Mouse (Mus musculus): Measurements from ENCODE around the gene Dgkb. TPM values are rescaled to one million over a fixed set of nuclear protein-coding genes. Genes with fewer than 3 reads are reported as not detected.
A peak's percentile ranks its signal among the peaks of the same experiment; 100 is the strongest.

The Dgkb gene
- total RNA-seq, 2 experiments from 2014 or later: 0.79 to 1.1 TPM

- DNase-seq: no peak
- Histone ChIP-seq H3K27ac (no peak overlapping the region), H3K4me3 (no peak overlapping the region)
- intact Hi-C loops (cut with DNase I): no loop called here
- no peak for TF ChIP-seq CTCF (IDR thresholded peaks at IDR 0.05)
Measured at GRCm38 (mm10) chr12:37889431-37889830, 71.9 kb downstream of the Dgkb start.

- DNase-seq: no peak
- TF ChIP-seq CTCF (IDR thresholded peaks at IDR 0.05): no peak
- Histone ChIP-seq H3K4me3 (no peak overlapping the region), H3K27ac (no peak overlapping the region)
- intact Hi-C loops (cut with DNase I): no loop called here
Measured at GRCm38 (mm10) chr12:37891336-37891735, 73.8 kb downstream of the Dgkb start.

- intact Hi-C loops (cut with DNase I): no loop called here
- TF ChIP-seq CTCF (IDR thresholded peaks at IDR 0.05): no peak
- Histone ChIP-seq H3K4me3 (no peak overlapping the region), H3K27ac (no peak overlapping the region)
- DNase-seq: no peak
Measured at GRCm38 (mm10) chr12:37942163-37942562, 124.6 kb downstream of the Dgkb start.

DNA sequence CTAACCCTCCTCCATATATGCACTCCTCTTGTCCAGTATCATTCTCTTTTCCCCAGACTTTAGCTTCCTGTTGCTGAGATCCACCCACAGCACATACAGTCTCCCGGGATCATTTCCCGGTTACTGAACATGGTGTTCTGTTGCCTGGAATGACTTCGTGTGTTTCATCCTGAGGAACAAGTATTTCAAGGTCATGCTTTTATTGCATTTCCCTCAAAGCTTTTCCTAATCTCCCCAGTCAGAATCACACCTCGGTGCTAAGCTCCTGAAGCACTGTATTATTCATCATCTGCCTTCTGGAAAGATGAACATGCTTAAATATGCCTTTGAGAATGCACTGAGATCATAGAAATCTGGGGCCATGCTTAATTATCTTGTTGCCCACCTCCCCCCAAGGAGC is 138.7 kb downstream of the Dgkb start:
- Histone ChIP-seq H3K27ac (no peak overlapping the region), H3K4me3 (no peak overlapping the region)
- no peak for DNase-seq
- intact Hi-C loops (cut with DNase I): no loop called here
- no peak for TF ChIP-seq CTCF (IDR thresholded peaks at IDR 0.05)

DNA sequence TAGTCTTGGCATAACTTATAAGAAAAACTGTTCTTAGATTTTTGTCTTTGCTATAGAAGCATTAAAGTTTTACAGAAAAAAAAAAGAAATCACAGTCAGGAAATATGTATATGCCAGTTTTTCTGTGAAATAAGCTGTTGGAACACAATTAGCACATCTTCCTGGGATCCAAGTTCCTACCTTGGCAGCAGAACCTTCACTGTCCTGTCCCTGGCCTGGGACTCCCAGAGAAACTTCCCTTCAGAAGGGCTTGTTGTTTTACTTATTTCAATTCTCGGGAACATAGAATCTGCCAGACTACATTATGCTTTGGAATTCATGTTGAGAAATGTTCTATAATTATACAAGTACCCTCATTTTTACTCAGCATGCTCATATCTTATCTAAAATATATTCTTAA is 154.0 kb downstream of the Dgkb start:
- H3K27ac ChIP-seq: no peak overlapping the region
- no peak for DNase-seq
- intact Hi-C loops (cut with DNase I): no loop called here
- no peak for TF ChIP-seq CTCF (IDR thresholded peaks at IDR 0.05)
- no peak overlapping the region for H3K4me3 ChIP-seq

- TF ChIP-seq CTCF (IDR thresholded peaks at IDR 0.05): no peak
- no peak for DNase-seq
- Histone ChIP-seq H3K4me3 (no peak overlapping the region), H3K27ac (no peak overlapping the region)
- intact Hi-C loops (cut with DNase I): no loop called here
Measured at GRCm38 (mm10) chr12:37978498-37979187, 161.1 kb downstream of the Dgkb start.

DNA sequence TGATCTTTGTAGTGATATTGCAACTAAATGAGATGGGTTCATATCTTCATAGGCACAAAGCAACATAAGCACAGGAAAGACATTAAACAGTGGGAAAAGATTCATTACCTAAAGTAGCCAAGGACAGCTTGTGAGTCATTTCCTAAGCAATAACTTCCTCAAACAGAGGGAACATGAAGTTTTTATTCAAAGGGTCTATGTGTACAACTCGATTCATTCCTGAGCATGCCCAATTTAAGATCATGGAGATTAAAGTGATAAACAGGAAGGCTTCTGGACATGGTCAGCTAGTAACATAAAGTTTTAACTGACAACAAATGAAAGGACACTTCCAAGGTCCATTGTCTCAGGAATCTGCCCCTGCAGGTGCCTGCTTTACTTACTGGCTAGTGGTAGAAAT is 167.8 kb downstream of the Dgkb start:
- no peak for TF ChIP-seq CTCF (IDR thresholded peaks at IDR 0.05)
- intact Hi-C loops (cut with DNase I): no loop called here
- no peak for DNase-seq

DNA sequence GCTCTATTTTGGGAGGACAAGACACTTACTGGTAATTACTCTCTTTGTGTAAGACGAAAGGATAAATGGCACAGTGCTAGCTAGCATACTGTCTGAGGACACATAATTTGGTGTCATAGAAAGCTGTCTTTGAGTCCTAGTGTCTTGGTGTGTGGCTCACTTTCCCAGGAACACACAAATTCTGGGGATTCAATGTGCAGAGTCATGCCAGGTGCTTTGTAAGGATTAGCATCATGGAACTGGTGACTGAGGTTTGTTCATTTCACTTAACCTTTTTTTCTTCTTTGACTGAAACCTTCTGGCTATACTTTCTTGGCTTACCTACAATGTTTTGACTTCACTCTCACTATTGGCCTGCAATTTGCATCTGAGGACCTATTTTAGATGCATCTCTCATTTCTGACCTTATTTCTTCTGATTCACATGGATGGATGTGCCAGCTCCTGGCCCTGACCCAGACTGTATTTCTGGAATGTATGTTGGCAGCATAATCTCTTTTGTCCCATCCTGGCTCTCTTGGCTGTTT is 170.6 kb downstream of the Dgkb start:
- intact Hi-C loops (cut with DNase I): no loop called here
- TF ChIP-seq CTCF (IDR thresholded peaks at IDR 0.05): no peak
- no peak for DNase-seq

More for the DNA sequence above, 167.8 kb downstream of the Dgkb start:
- H3K4me3 ChIP-seq: no peak overlapping the region
- H3K27ac ChIP-seq: no peak overlapping the region

GRCm38 (mm10) chr12:37993221-37993620 is 175.7 kb downstream of the Dgkb start:
- no peak for TF ChIP-seq CTCF (IDR thresholded peaks at IDR 0.05)
- Histone ChIP-seq H3K4me3 (no peak overlapping the region), H3K27ac (no peak overlapping the region)
- intact Hi-C loops (cut with DNase I): no loop called here
- DNase-seq: no peak

More for the DNA sequence above, 170.6 kb downstream of the Dgkb start:
- no peak overlapping the region for H3K4me3 ChIP-seq
- H3K27ac ChIP-seq: no peak overlapping the region

- Histone ChIP-seq H3K27ac (no peak overlapping the region), H3K4me3 (no peak overlapping the region)
- intact Hi-C loops (cut with DNase I): no loop called here
- TF ChIP-seq CTCF (IDR thresholded peaks at IDR 0.05): no peak
- no peak for DNase-seq
Measured at GRCm38 (mm10) chr12:37996417-37996946, 179.0 kb downstream of the Dgkb start.

DNA sequence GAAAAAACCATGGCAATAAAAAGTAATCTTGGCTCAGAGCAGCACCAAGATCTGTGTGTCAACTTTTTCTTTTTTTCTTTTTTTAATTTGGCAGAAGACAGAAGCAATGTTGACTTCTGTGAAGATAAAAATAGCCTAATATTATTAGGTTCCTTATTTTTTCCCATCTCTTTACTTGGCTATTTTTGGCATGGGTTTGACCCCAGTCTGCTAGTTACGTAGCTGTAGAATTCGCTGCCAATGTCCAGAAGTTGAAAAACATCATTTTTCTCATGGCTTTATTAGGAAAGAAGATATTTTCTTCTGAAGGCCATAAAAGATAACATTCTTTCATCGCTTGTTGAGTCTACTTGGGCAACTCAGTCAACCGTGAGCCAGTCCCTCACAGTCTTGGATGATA is 200.1 kb downstream of the Dgkb start:
- intact Hi-C loops (cut with DNase I): no loop called here
- no peak for TF ChIP-seq CTCF (IDR thresholded peaks at IDR 0.05)
- peak overlapping the region; percentile 38 for H3K27ac ChIP-seq

DNA sequence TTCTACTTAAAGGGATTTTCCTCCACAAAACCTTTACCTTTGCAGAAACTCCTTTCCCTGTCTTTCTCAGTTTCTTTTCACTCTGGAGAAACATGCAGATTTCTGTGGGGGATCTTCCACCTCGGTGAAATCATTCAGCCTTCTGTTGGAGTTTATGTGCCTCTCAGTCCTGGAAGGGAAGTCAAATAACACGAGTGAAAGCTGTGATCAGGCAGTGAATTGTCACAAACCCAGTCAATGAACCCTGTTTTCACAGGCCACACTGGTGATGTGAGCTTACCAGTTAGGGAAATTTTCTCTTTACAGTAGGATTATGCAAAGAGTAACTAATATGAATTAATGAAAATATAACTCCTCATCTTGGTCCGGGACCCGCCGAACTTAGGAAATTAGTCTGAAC is 229.7 kb downstream of the Dgkb start:
- intact Hi-C loops (cut with DNase I): no loop called here
- no peak for TF ChIP-seq CTCF (IDR thresholded peaks at IDR 0.05)
- DNase-seq: no peak
- H3K4me3 ChIP-seq: no peak overlapping the region
- H3K27ac ChIP-seq: no peak overlapping the region

More for the DNA sequence above, 200.1 kb downstream of the Dgkb start:
- DNase-seq: no peak
- no peak overlapping the region for H3K4me3 ChIP-seq

GRCm38 (mm10) chr12:38088224-38088623 is 270.7 kb downstream of the Dgkb start:
- Histone ChIP-seq H3K27ac (no peak overlapping the region), H3K4me3 (no peak overlapping the region)
- intact Hi-C loops (cut with DNase I): no loop called here
- no peak for DNase-seq
- TF ChIP-seq CTCF (IDR thresholded peaks at IDR 0.05): no peak

DNA sequence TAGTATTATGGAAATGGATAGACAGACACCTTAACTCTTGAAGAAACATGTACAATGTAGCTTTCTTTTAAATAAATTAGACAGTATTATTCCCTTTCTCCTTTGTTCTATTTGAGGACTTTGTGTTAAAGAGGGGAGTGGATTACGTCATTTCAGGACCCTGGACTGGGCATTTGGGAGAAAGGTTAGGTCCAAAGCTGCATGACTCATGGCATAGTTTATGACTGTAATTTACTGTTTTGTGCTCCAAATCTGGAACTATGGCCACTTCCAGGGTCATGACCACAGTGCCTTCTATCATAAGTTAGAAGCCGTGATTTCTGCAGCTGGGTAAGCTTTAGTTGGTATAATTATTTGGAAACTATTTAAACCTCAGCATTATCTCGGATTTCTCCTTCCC is 294.4 kb downstream of the Dgkb start:
- intact Hi-C loops (cut with DNase I): no loop called here
- no peak overlapping the region for H3K4me3 ChIP-seq
- no peak overlapping the region for H3K27ac ChIP-seq
- no peak for DNase-seq
- no peak for TF ChIP-seq CTCF (IDR thresholded peaks at IDR 0.05)

All from gastrocnemius, adult 2 months (tissue).